Mouse (Mus musculus): ENCODE measurements at regions not wholly inside any gene's neighbourhood (a gene's known extent, or its start where the extent isn't known, plus 50 kb on each side); places are given as distances from the start of the nearest gene placed in this dataset.

DNA sequence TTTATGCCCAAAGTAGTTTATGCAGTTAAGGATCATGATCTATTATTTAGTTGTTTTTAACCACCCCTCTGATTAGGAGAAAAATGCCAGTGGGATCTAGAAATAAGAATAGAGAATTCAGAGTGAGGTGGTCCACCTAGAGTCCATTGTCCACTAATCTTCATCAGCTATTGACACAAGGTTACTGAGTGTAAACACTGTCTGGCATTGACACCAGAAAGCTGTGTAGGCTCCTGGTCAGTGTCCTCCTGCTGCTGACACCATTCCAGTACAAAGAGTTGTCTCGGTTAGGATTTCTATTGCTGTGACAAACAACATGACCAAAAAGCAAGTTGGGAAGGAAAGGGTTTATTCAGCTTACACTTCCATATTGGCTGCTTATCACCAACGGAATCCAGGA, 110.1 kb upstream of the Slc4a7 start:
- no peak overlapping the region for H3K27ac ChIP-seq (ENCODE audit: insufficient read depth, low read depth)
- H3K27me3 ChIP-seq (replicated peaks), result no peaks in the 10 kb centered on the region
- no peaks in the 10 kb centered on the region for H3K79me2 ChIP-seq (replicated peaks; ENCODE audit: control insufficient read depth, extremely low read depth, insufficient read depth, poor library complexity, severe bottlenecking)
- peaks cover 0 to 16% of the 10 kb centered on the region in 2 experiments; a peak in 2 of 4 replicates for H3K4me1 ChIP-seq (ENCODE audit: control insufficient read depth in 1 of 2, insufficient read depth in 2 of 2)
- no peaks in the 10 kb centered on the region for H3K36me3 ChIP-seq (replicated peaks in 1 of 2; ENCODE audit: control insufficient read depth in 1 of 2, insufficient read depth in 1 of 2, low read length in 1 of 2)
- no peak overlapping the region for H3K4me2 ChIP-seq (ENCODE audit: insufficient read depth, low read depth, poor library complexity, severe bottlenecking)
- in situ Hi-C loops (cut with MboI; ENCODE audit: low pct_ligation_motif_present, low pct_unique_long_range_greater_than_20kb, low sequenced_read_pairs) (no loop called here), dilution Hi-C loops (cut with MboI; ENCODE audit: extremely low pct_ligation_motif_present, extremely low pct_unique_long_range_greater_than_20kb, low sequenced_read_pairs) (no loop called here)
- H3K4me3 ChIP-seq (replicated peaks in 1 of 3; ENCODE audit: low read depth in 2 of 3, low read length in 2 of 3, poor library complexity in 1 of 3), result no peak overlapping the region
- H3K9ac ChIP-seq (ENCODE audit: insufficient read depth, low read depth), result no peak overlapping the region
- TF ChIP-seq POLR2AphosphoS2 (IDR thresholded peaks at IDR 0.05; ENCODE audit: low read depth, low read length) (no peak), UBTF (IDR thresholded peaks at IDR 0.05; ENCODE audit: low read depth, low read length) (no peak), TCF12 (IDR thresholded peaks at IDR 0.05; ENCODE audit: low read depth, low read length) (no peak), ZKSCAN1 (IDR thresholded peaks at IDR 0.05; ENCODE audit: borderline replicate concordance, low read depth, low read length) (no peak), MEF2A (IDR thresholded peaks at IDR 0.05; ENCODE audit: borderline replicate concordance, low read depth, low read length) (no peak), CHD1 (IDR thresholded peaks at IDR 0.05; ENCODE audit: low read depth, low read length) (no peak), POLR2A (IDR thresholded peaks at IDR 0.05; ENCODE audit: low read depth, low read length) (no peak), USF1 (IDR thresholded peaks at IDR 0.05; ENCODE audit: low read depth, low read length) (no peak), MXI1 (IDR thresholded peaks at IDR 0.05; ENCODE audit: low read depth, low read length) (no peak), ZC3H11A (IDR thresholded peaks at IDR 0.05; ENCODE audit: low read depth, low read length) (no peak), MAFK (IDR thresholded peaks at IDR 0.05; ENCODE audit: insufficient replicate concordance, low read length) (no peak), ZNF384 (IDR thresholded peaks at IDR 0.05; ENCODE audit: low read depth, low read length) (no peak)
- H3K9me3 ChIP-seq (replicated peaks; ENCODE audit: low read length), result no peaks in the 10 kb centered on the region
- DNase-seq (ENCODE audit: extremely low read depth), result no peak

GRCm38 (mm10) chr14:14594753-14595152, 107.3 kb upstream of the Slc4a7 start:
- Histone ChIP-seq H3K9me3 (replicated peaks; ENCODE audit: low read length) (no peaks in the 10 kb centered on the region), H3K9ac (ENCODE audit: insufficient read depth, low read depth) (no peak overlapping the region), H3K27ac (ENCODE audit: insufficient read depth, low read depth) (no peak overlapping the region), H3K4me3 (replicated peaks in 1 of 3; ENCODE audit: low read depth in 2 of 3, low read length in 2 of 3, poor library complexity in 1 of 3) (no peak overlapping the region), H3K4me1 (ENCODE audit: control insufficient read depth in 1 of 2, insufficient read depth in 2 of 2) (peaks cover 0 to 16% of the 10 kb centered on the region in 2 experiments; a peak in 2 of 4 replicates), H3K4me2 (ENCODE audit: insufficient read depth, low read depth, poor library complexity, severe bottlenecking) (no peak overlapping the region), H3K36me3 (replicated peaks in 1 of 2; ENCODE audit: control insufficient read depth in 1 of 2, insufficient read depth in 1 of 2, low read length in 1 of 2) (no peaks in the 10 kb centered on the region), H3K79me2 (replicated peaks; ENCODE audit: control insufficient read depth, extremely low read depth, insufficient read depth, poor library complexity, severe bottlenecking) (no peaks in the 10 kb centered on the region), H3K27me3 (replicated peaks) (no peaks in the 10 kb centered on the region)
- in situ Hi-C loops (cut with MboI; ENCODE audit: low pct_ligation_motif_present, low pct_unique_long_range_greater_than_20kb, low sequenced_read_pairs), result no loop called here
- dilution Hi-C loops (cut with MboI; ENCODE audit: extremely low pct_ligation_motif_present, extremely low pct_unique_long_range_greater_than_20kb, low sequenced_read_pairs), result no loop called here
- TF ChIP-seq E2F4 (IDR thresholded peaks at IDR 0.05; ENCODE audit: insufficient replicate concordance, low read depth, low read length), result no peak
- no peak for TF ChIP-seq SMC3 (IDR thresholded peaks at IDR 0.05; ENCODE audit: low read depth, low read length)
- no peak for TF ChIP-seq BHLHE40 (IDR thresholded peaks at IDR 0.05; ENCODE audit: low read depth, low read length)
- TF ChIP-seq MXI1 (IDR thresholded peaks at IDR 0.05; ENCODE audit: low read depth, low read length), result no peak
- no peak for TF ChIP-seq POLR2A (IDR thresholded peaks at IDR 0.05; ENCODE audit: low read depth, low read length)
- no peak for TF ChIP-seq ETS1 (conservative IDR thresholded peaks at IDR 0.05; ENCODE audit: low read depth, low read length)
- TF ChIP-seq MAFK (IDR thresholded peaks at IDR 0.05; ENCODE audit: insufficient replicate concordance, low read length), result no peak
- TF ChIP-seq MAX (IDR thresholded peaks at IDR 0.05; ENCODE audit: low read length), result no peak
- TF ChIP-seq USF2 (conservative IDR thresholded peaks at IDR 0.05; ENCODE audit: low read depth, low read length), result no peak
- TF ChIP-seq MAZ (IDR thresholded peaks at IDR 0.05; ENCODE audit: low read depth, low read length), result no peak
- TF ChIP-seq UBTF (IDR thresholded peaks at IDR 0.05; ENCODE audit: low read depth, low read length), result no peak
- TF ChIP-seq JUND (conservative IDR thresholded peaks at IDR 0.05; ENCODE audit: low read depth, low read length), result no peak
- no peak for TF ChIP-seq MEF2A (IDR thresholded peaks at IDR 0.05; ENCODE audit: borderline replicate concordance, low read depth, low read length)
- no peak for TF ChIP-seq JUN (IDR thresholded peaks at IDR 0.05; ENCODE audit: insufficient read depth, low read depth, low read length)
- DNase-seq (ENCODE audit: extremely low read depth), result no peak
